Mouse (Mus musculus): ENCODE measurements around the gene Serpinb9. TPM values are rescaled to one million over a fixed set of nuclear protein-coding genes. Genes with fewer than 3 reads are reported as not detected.
"Not testable (repeated sequence)": the region's sequence is repeated elsewhere in the genome, so short reads cannot be mapped to it uniquely, and the experiment has no call there.

Serpinb9 gene
- 30.1 and 31.8 TPM in 2 replicates for polyA plus RNA-seq (2014; fragmentation: Nextera tagmentation; extraction: Ambion mirVana)

DNA sequence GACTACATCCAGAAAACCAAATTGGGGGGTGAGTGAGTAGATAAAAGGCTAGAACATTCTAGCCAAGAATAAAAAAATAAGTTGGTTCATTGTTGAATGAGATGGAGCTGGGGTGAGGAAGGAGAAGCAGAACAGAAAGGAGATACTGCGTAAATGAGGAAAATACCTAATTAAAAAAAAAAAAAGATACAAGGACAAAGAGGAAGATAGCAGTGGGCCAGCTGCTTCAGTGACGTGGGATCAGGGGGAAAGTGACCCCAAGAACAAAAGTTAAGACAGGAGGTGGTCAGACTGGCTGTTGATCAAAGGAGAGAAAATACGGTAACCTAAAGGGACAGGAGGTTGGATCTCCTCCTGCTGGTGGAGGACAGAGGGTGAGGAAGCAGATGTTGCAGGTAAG is at the start of gene Serpinb9:
Gene Serpinb9, plus strand, starts transcription at position 301 of the 400 bp plus-strand sequence.
- Histone ChIP-seq H3K4me2 (peak within 1 kb of the TSS; percentile 64), H3K27me3 (ENCODE audit: insufficient read depth, low read length) (no peaks in the 10 kb centered on the region), H3K4me1 (ENCODE audit: insufficient read depth) (0 out of 2 replicates have a peak, but pooled peaks cover 6% of the 10 kb centered on the region), H3K36me3 (ENCODE audit: insufficient read depth) (no peaks in the 10 kb centered on the region), H3K4me3 (ENCODE audit: low read depth, low read length) (peak within 1 kb of the TSS; percentile 31), H3K9me3 (ENCODE audit: low read depth, low read length) (no peaks in the 10 kb centered on the region), H3K27ac (ENCODE audit: low read depth) (peak within 1 kb of the TSS; percentile 87), H3K9ac (peak within 1 kb of the TSS; percentile 45)
- WGBS: 91% methylated on average over 3 of the region's 3 CpGs
- ATAC-seq (ENCODE audit: insufficient read depth): no peak
- no peak for TF ChIP-seq CTCF (IDR thresholded peaks at IDR 0.05; ENCODE audit: low read depth)
- DNase-seq: no peak

DNA sequence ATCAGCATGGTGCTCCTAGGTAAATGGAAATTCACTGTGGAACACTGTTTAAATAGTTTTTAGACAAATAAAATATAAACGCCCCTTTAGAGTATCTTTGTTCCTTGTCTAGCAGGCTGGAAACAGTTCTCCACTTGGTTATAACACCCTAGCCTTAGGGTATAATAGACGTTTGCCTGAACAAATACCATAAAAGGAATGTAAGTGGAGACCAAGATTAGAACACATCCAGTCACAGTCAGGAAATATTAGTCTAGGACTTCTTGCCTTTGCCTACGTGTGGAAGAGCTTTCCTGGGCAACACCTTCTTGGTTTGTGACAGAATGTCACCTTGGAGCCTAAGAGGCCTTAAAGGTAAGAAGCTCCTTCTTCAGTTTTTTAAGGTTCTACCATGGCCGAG is 46.5 kb upstream of the Serpinb9 start:
- ATAC-seq (ENCODE audit: insufficient read depth) (no peak), DNase-seq (no peak)
- WGBS: 49% methylated on average over 4 of the region's 4 CpGs
- TF ChIP-seq CTCF (IDR thresholded peaks at IDR 0.05; ENCODE audit: low read depth): no peak
- Histone ChIP-seq H3K9me3 (ENCODE audit: low read depth, low read length) (no peaks in the 10 kb centered on the region), H3K9ac (no peak overlapping the region), H3K4me3 (ENCODE audit: low read depth, low read length) (no peak overlapping the region), H3K36me3 (ENCODE audit: insufficient read depth) (no peaks in the 10 kb centered on the region), H3K27ac (ENCODE audit: low read depth) (no peak overlapping the region; the same call in 1 of the 2 replicates), H3K4me2 (no peak overlapping the region), H3K4me1 (ENCODE audit: insufficient read depth) (no peaks in the 10 kb centered on the region), H3K27me3 (ENCODE audit: insufficient read depth, low read length) (no peaks in the 10 kb centered on the region)

- H3K27ac ChIP-seq (ENCODE audit: low read depth): no peak overlapping the region
- no peaks in the 10 kb centered on the region for H3K9me3 ChIP-seq (ENCODE audit: low read depth, low read length)
- no peak overlapping the region for H3K4me2 ChIP-seq
- ATAC-seq (ENCODE audit: insufficient read depth) (no peak), DNase-seq (peak; percentile 46)
- H3K4me3 ChIP-seq (ENCODE audit: low read depth, low read length): no peak overlapping the region
- no peak for TF ChIP-seq CTCF (IDR thresholded peaks at IDR 0.05; ENCODE audit: low read depth)
- no peaks in the 10 kb centered on the region for H3K27me3 ChIP-seq (ENCODE audit: insufficient read depth, low read length)
- no peak overlapping the region for H3K9ac ChIP-seq
- 46% methylated on average over 4 of the region's 4 CpGs for WGBS
- H3K4me1 ChIP-seq (ENCODE audit: insufficient read depth): no peaks in the 10 kb centered on the region
- no peaks in the 10 kb centered on the region for H3K36me3 ChIP-seq (ENCODE audit: insufficient read depth)
These were observed 45.1 kb upstream of the Serpinb9 start for GRCm38 (mm10) chr13:32957917-32958316.

- not testable (repeated sequence) for DNase-seq; H3K4me3 ChIP-seq (ENCODE audit: low read depth, low read length)
- 76% methylated on average over 7 of the region's 7 CpGs for WGBS
These were observed 44.5 kb upstream of the Serpinb9 start for GRCm38 (mm10) chr13:32958521-32958920.

GRCm38 (mm10) chr13:32963990-32964753 is 38.9 kb upstream of the Serpinb9 start:
- Histone ChIP-seq H3K9me3 (ENCODE audit: low read depth, low read length) (no peaks in the 10 kb centered on the region), H3K27me3 (ENCODE audit: insufficient read depth, low read length) (no peaks in the 10 kb centered on the region), H3K9ac (no peak overlapping the region), H3K4me3 (ENCODE audit: low read depth, low read length) (no peak overlapping the region), H3K4me1 (ENCODE audit: insufficient read depth) (no peaks in the 10 kb centered on the region), H3K27ac (ENCODE audit: low read depth) (peak overlapping the region; percentile 13; the same call in 1 of the 2 replicates), H3K36me3 (ENCODE audit: insufficient read depth) (no peaks in the 10 kb centered on the region), H3K4me2 (no peak overlapping the region)
- 54% methylated on average over 9 of the region's 9 CpGs for WGBS
- peak; percentile 17 for DNase-seq
- ATAC-seq (ENCODE audit: insufficient read depth): no peak
- no peak for TF ChIP-seq CTCF (IDR thresholded peaks at IDR 0.05; ENCODE audit: low read depth)

More at GRCm38 (mm10) chr13:32958521-32958920, 44.5 kb upstream of the Serpinb9 start:
- not testable (repeated sequence) for ATAC-seq (ENCODE audit: insufficient read depth); H3K36me3 ChIP-seq (ENCODE audit: insufficient read depth); H3K27me3 ChIP-seq (ENCODE audit: insufficient read depth, low read length); H3K4me2 ChIP-seq; H3K9me3 ChIP-seq (ENCODE audit: low read depth, low read length); H3K27ac ChIP-seq (ENCODE audit: low read depth); H3K9ac ChIP-seq; H3K4me1 ChIP-seq (ENCODE audit: insufficient read depth)

DNA sequence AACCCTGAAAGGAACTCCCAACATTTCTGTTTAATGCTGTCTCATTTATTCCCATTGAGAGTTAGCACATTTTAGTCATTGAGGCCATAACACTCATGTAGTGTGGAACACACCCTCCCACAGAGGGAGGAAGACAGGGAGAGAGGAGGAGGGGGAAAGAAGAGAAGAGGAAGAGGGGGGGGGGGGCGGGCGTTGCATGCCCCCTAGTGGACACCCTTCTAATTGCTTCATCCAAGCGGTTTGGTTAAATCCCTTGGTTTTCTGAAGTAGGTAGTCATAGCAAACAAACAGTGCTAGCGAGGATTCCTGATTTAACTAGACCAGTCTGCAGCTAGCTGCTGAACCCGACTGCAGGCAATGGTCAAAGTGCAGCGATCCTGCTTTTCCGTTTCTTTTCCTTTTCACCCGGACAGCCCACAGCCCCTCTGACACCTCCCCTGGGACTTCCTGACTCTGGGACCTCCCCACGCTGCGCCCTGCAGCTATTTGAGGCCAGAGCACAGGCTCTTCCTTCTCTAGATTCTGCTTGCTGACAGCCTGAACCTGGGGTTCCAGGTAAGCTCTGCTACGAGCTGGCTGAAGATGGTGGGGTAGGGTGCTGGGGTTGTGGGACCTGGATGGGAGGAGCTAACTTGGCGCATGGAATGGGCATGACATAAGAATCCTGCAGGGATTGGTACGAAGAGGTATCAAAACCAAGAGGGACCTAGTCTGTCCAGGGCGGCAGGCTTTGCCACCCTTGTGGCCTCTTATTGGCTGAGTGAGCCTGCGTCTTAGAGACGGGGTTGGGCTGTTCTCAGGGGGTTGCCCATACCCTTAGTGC is 37.9 kb upstream of the Serpinb9 start, which contains the start of gene Serpinb6b:
Gene Serpinb6b, plus strand, starts transcription at position 221 of the 823 bp plus-strand sequence.
- H3K27ac ChIP-seq (ENCODE audit: low read depth): peak within 1 kb of the TSS; percentile 81
- no peaks in the 10 kb centered on the region for H3K27me3 ChIP-seq (ENCODE audit: insufficient read depth, low read length)
- peak within 1 kb of the TSS; percentile 34 for H3K4me3 ChIP-seq (ENCODE audit: low read depth, low read length)
- peak within 1 kb of the TSS; percentile 47 for H3K9ac ChIP-seq
- WGBS: 22% methylated on average over 16 of the region's 16 CpGs
- H3K4me1 ChIP-seq (ENCODE audit: insufficient read depth): no peaks in the 10 kb centered on the region
- peak; percentile 70; the same call in 1 of the 2 replicates for ATAC-seq (ENCODE audit: insufficient read depth)
- peak within 1 kb of the TSS; percentile 64 for H3K4me2 ChIP-seq
- TF ChIP-seq CTCF (IDR thresholded peaks at IDR 0.05; ENCODE audit: low read depth): peak; percentile 60
- H3K36me3 ChIP-seq (ENCODE audit: insufficient read depth): no peaks in the 10 kb centered on the region
- H3K9me3 ChIP-seq (ENCODE audit: low read depth, low read length): no peaks in the 10 kb centered on the region
- peak; percentile 65 for DNase-seq

GRCm38 (mm10) chr13:32966116-32966515 is 36.9 kb upstream of the Serpinb9 start:
- H3K9ac ChIP-seq: no peak overlapping the region; the same call in 1 of the 2 replicates
- no peaks in the 10 kb centered on the region for H3K9me3 ChIP-seq (ENCODE audit: low read depth, low read length)
- peak overlapping the region; percentile 34 for H3K4me3 ChIP-seq (ENCODE audit: low read depth, low read length)
- DNase-seq: no peak
- no peaks in the 10 kb centered on the region for H3K27me3 ChIP-seq (ENCODE audit: insufficient read depth, low read length)
- WGBS: 47% methylated on average over 5 of the region's 5 CpGs
- H3K36me3 ChIP-seq (ENCODE audit: insufficient read depth): no peaks in the 10 kb centered on the region
- H3K27ac ChIP-seq (ENCODE audit: low read depth): no peak overlapping the region
- no peak for TF ChIP-seq CTCF (IDR thresholded peaks at IDR 0.05; ENCODE audit: low read depth)
- no peak for ATAC-seq (ENCODE audit: insufficient read depth)
- H3K4me1 ChIP-seq (ENCODE audit: insufficient read depth): no peaks in the 10 kb centered on the region
- peak overlapping the region; percentile 64 for H3K4me2 ChIP-seq

All from lung, embryonic 14.5 days (tissue).